Mouse (Mus musculus) kidney, postnatal 36 days (tissue): ENCODE data around the gene Cd69.
A peak's percentile ranks its signal among the peaks of the same experiment; 100 is the strongest.

Experiments
- DNase-seq, 2 experiments: peaks; one replicate each; pipeline ENCODE4 v3.0.0; 2021 to 2022; ENCODE audit warnings: mixed read lengths in 2 of 2

The Cd69 gene

DNA sequence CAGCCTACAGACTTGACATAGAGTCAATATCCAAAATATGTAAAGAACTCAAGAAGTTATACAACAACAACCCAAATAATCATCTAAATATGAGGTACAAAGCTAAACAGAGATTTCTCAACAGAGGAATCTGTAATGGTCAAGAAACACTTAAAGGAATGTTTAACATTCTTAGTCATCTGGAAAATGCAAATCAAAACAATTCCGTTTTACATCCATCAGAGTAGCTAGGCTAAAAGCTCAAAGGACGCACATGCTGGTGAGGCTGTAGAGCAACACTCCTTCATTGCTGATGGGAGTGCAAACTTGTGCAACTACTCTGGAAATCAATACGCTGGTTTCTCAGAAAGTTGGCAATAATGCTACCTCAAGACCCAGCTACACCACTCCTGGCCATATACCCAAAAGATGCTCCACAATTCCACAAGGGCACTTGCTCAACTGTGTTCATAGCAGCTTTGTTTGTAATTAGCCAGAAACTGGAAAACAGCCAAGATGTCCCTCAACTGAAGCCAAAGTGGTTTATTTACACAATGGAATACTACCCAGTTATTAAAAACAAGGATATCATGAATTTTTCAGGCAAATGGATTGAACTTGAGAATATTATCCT lies 52.9 kb downstream of the Cd69 start:
- DNase-seq, result peak in 1 of 2 experiments; percentile 60

DNA sequence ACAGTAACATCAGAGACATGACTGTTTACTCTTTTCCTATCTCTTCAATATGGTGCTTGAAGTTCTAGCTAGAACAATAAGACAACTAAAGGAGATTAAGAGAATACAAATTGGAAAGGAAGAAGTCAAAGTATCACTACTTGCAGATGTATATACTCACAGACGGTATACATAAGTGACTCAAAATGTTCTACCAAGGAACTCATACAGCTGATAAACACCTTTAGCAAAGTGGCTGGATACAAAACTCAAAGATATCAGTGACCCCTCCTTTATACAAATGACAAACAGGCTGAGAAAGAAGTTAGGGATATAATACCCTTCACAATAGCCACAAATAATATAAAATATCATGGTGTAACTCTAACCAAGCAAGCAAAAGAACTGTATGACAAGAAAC lies 54.2 kb downstream of the Cd69 start:
- DNase-seq, result no peak

DNA sequence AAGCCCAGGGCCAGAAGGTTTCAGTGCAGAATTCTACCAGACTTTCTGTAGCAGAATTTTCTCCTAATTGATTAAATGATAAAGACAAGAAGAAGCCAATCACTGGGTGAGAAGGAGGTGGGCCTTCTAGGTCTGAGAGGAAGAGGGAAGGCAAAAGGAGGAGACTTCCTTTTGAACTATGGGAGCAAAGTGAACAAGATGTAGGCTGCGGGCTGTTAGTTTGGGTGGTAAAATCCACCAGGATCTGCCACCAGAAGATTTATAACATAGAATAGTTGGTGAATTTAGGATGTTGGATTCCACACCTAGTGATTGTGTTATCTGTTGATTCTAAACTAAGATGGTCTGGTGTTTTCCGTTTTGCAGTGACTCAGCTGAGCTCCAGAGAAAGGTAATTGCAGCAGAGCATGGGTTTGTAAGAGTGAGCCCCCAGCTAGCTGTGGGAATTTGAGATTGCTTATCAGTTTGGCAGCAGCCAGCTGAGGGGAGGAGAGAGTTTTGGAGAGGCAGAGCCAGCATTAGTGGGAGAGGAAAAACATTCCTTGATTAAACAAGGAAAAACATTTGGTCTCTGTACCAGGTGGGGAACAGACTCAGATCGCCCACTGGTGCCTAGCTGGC lies 55.2 kb downstream of the Cd69 start:
- DNase-seq, result no peak

DNA sequence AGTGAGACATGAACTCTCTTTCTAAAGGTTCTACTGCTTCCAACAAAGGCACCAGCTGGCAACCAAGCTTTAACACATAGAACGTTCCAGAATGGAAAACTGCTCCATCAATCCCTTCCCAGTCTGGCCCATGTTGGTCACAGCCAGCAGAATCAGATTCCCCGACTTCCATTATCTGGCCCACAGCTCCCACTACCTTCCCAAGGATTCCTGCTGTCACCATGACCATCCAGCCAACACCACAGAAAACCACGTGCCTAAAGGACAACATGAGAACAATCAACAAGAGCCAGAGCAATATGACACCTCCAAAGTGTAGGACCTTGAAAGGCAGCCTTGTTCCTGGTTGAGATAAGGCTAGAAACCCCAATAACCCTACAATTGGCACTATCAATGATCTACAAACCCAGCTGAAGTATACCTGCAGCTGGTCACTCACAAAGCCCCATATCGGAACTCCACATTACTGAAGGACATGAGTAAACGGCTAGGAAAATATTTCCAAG lies 57.0 kb downstream of the Cd69 start:
- DNase-seq, result no peak
